Mouse (Mus musculus) ovary, postnatal 10 days (tissue): Measurements from ENCODE around the gene Adamtsl1.

Source experiments
- DNase-seq: peaks from one replicate; pipeline ENCODE4 v3.0.0; 2022; ENCODE audit warnings: low spot score

The Adamtsl1 gene

GRCm38 (mm10) chr4:86053487-86054237, 539.7 kb downstream of the Adamtsl1 start:
- peak; percentile 16 for DNase-seq

GRCm38 (mm10) chr4:86060614-86061013, 546.6 kb downstream of the Adamtsl1 start:
- no peak for DNase-seq

GRCm38 (mm10) chr4:86068376-86068775, 554.4 kb downstream of the Adamtsl1 start:
- DNase-seq, result no peak

- no peak for DNase-seq
Observed at GRCm38 (mm10) chr4:86068875-86069718, 555.1 kb downstream of the Adamtsl1 start.

GRCm38 (mm10) chr4:86074871-86075270, 560.9 kb downstream of the Adamtsl1 start:
- no peak for DNase-seq

- DNase-seq, result no peak
Observed at GRCm38 (mm10) chr4:86077355-86077754, 563.4 kb downstream of the Adamtsl1 start.

GRCm38 (mm10) chr4:86077854-86078253, 563.9 kb downstream of the Adamtsl1 start:
- no peak for DNase-seq

GRCm38 (mm10) chr4:86087508-86087907, 573.5 kb downstream of the Adamtsl1 start:
- no peak for DNase-seq

- no peak for DNase-seq
Observed at GRCm38 (mm10) chr4:86103207-86103606, 589.2 kb downstream of the Adamtsl1 start.

- DNase-seq, result no peak
Observed at GRCm38 (mm10) chr4:86108325-86108724, 594.4 kb downstream of the Adamtsl1 start.

GRCm38 (mm10) chr4:86119067-86119466, 605.1 kb downstream of the Adamtsl1 start:
- DNase-seq, result no peak

- DNase-seq, result no peak
Observed at GRCm38 (mm10) chr4:86122431-86122830, 608.5 kb downstream of the Adamtsl1 start.

- DNase-seq, result no peak
Observed at GRCm38 (mm10) chr4:86124374-86124773, 610.4 kb downstream of the Adamtsl1 start.

GRCm38 (mm10) chr4:86126636-86127035, 612.7 kb downstream of the Adamtsl1 start:
- DNase-seq, result no peak

- DNase-seq, result no peak
Observed at GRCm38 (mm10) chr4:86158551-86158950, 644.6 kb downstream of the Adamtsl1 start.

- no peak for DNase-seq
Observed at GRCm38 (mm10) chr4:86159362-86159761, 645.4 kb downstream of the Adamtsl1 start.

- no peak for DNase-seq
Observed at GRCm38 (mm10) chr4:86170763-86171162, 656.8 kb downstream of the Adamtsl1 start.

GRCm38 (mm10) chr4:86171461-86171860, 657.5 kb downstream of the Adamtsl1 start:
- DNase-seq, result no peak

- DNase-seq, result no peak
Observed at GRCm38 (mm10) chr4:86177471-86177870, 663.5 kb downstream of the Adamtsl1 start.

GRCm38 (mm10) chr4:86178116-86178515, 664.1 kb downstream of the Adamtsl1 start:
- no peak for DNase-seq

GRCm38 (mm10) chr4:86183701-86184173, 669.8 kb downstream of the Adamtsl1 start:
- no peak for DNase-seq

GRCm38 (mm10) chr4:86189853-86190252, 675.9 kb downstream of the Adamtsl1 start:
- no peak for DNase-seq

GRCm38 (mm10) chr4:86191195-86191594, 677.2 kb downstream of the Adamtsl1 start:
- DNase-seq, result no peak
